Mouse (Mus musculus) gastrocnemius, postnatal 4 days (tissue): ENCODE data around the gene Asah2. TPM values are rescaled to one million over a fixed set of nuclear protein-coding genes. Genes with fewer than 3 reads are reported as not detected.
A peak's percentile ranks its signal among the peaks of the same experiment; 100 is the strongest.

Source experiments
- DNase-seq, 2 experiments: peaks; one replicate each; pipeline ENCODE4 v3.0.0; 2021 to 2022; ENCODE audit warnings: low spot score in 2 of 2, mixed read lengths in 2 of 2
- total RNA-seq, 2 experiments: library from RNA; stranded (reverse); gene quantifications; 2 replicates each; pipeline ENCODE4 v1.2.3; 2021

Gene Asah2
- total RNA-seq, 2 experiments from 2014 or later: 9.1 to 10.5 TPM

DNA sequence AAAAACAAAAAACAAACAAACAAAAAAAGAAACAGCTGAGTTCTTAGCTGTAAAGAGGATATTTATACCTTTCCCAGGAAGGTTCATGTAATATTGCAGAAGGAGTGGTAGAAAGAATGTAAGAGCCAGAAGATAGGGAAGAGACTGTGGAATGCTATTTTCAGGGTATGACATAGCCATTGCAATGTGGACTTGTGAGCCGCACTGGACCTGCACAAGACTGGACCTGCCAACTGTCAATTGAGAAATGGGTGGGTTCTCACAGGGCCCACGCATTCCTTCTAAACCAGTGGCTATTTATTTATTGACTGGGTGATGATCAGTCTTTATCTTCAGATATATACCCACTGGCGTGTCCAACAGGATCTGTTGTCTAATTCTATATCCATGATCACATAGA lies 111.1 kb downstream of the Asah2 start:
- no peak for DNase-seq

DNA sequence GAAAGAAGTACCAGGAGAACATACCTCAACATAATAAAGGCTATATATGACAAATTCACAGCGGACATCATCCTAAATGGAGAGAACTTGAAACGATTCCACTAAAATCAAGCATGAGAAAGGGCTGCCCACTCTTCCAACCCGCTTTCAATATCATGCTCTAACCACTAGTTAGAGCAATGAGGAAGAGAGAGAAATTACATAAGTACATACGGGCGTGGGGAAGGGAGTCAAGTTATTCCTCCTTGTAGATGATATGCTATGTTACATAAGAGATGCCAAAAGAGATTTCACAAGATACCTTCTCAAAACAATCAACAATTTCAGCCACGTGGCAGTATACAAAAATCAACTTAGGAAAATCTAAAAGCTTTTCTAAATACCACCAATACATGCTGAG lies 117.0 kb downstream of the Asah2 start:
- no peak for DNase-seq

DNA sequence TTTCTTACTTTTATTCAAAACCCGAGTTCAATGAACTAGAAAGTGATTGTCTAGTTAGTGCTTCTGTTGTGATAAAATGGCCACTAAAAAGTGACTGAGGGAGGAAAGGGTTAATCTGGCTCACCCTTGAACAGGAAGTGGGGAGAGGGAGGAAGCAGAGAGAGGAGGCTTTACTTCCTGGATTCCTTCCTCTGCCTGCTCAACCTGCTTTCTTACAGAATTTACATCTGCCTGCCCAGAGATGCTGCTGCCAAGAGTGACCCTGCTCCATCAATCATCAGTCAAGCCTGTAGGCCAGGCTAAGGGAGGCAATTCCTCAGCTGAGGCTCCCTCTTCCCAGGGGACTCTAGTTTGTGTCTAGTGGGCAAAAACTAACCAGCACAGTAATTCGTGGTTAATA lies 132.1 kb downstream of the Asah2 start:
- DNase-seq: no peak

- peak; percentile 68 to 79 for DNase-seq
Observed at GRCm38 (mm10) chr19:31971998-31972397, 136.0 kb downstream of the Asah2 start.

DNA sequence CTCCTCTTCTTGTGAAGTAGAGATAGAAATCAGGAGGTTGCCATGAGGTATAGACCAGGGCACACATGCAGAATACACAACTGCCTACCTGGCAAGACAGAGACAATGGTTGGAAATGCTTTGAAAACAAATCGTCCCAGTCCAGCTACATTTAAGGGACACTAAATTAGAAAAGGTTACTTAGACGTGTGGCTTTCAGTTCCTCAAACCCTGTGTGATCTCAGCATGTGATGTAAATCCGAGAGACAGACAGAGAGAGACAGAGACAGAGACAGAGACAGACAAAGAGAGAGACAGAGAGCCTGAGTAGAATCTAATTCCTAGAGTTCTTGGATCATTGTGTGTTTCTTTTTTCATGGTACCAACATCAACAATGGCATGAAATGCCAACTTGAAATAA lies 136.6 kb downstream of the Asah2 start:
- no peak for DNase-seq

DNA sequence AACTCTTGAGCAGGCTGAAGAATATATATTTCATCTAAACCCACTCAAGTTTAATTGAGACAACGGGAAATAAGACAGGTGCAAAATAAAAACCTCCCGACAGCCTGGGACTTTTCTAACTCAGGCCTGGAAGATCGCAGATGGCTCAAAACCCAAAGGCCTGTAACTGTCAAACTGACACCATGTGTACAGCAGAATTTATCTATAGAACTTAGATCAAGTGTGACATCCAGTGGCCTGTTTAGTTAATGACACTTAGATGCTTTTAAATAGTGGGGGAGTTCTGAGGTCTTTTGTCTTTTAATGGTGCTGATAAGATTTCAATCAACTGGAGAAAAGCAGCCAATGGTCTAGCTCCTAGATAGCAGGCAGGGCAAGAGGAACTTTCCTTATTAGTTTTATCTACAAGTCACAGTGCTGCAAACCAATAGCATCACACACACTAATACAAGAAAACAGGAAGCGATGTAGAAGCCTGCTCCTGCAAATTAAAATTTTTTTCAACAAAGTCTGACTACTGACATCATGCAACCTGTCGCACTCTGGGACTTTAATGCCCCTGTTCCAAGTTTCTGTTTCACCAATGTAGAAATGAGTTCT lies 140.0 kb downstream of the Asah2 start:
- DNase-seq: no peak

- no peak for DNase-seq
Observed at GRCm38 (mm10) chr19:31963147-31963546, 144.9 kb downstream of the Asah2 start.

DNA sequence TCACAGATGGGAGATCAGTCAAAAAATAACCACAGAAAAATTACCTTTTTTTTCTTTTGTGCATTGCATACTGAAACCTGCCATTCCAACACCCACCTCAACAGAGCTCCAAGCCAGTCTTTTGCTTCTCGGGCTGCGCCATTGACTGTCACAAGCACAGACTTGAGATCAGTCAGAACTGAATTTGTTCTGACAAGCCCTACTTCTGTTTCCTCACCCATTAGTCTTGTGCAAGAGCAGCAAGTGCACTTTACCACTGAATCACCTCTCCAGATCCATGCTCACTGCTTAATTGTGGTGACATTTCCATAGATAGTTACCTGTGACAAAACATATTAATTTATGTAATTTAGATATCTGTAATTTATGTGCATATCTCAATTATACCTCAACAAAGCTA lies 147.6 kb downstream of the Asah2 start:
- no peak for DNase-seq

DNA sequence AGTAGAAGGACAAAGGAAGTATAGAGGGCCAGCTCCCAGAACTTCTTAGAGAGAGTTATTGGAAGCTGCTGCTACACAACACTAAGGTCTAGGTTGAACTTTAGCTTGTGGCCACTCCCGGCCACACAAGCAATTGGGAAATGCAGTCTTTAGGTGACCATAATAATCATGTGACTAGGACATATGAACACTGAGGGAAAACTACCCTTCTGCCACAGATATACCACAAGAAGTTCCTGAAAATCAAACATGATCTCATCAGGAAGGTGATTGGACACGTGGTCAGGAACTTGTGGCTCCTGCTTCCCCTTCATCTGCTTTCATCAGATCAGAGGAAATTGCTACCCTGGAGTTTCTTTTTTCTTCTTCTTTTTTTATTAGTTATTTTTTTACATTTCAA lies 151.7 kb downstream of the Asah2 start:
- DNase-seq: no peak

GRCm38 (mm10) chr19:31954696-31955095 lies 153.3 kb downstream of the Asah2 start:
- DNase-seq: no peak

- no peak for DNase-seq
Observed at GRCm38 (mm10) chr19:31954267-31954666, 153.7 kb downstream of the Asah2 start.

DNA sequence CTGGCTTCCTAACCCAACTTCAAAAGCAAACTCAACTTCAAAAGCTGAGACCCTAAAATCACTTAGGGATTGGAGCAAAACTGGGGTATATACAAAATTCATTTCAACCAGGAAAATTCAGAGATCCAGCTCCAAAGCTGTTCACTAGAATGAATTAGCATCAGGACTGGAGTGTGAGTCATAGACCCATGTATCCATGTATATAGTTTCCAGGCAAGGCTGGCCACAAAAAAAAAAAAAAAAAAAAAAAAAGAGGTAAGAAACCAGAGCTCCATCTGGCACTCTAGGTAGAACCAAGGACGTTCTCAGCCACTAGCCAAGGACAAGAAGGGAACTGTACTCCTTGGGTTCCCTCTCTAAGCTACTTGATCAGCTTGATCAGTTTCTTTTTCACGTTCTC lies 154.2 kb downstream of the Asah2 start:
- no peak for DNase-seq

DNA sequence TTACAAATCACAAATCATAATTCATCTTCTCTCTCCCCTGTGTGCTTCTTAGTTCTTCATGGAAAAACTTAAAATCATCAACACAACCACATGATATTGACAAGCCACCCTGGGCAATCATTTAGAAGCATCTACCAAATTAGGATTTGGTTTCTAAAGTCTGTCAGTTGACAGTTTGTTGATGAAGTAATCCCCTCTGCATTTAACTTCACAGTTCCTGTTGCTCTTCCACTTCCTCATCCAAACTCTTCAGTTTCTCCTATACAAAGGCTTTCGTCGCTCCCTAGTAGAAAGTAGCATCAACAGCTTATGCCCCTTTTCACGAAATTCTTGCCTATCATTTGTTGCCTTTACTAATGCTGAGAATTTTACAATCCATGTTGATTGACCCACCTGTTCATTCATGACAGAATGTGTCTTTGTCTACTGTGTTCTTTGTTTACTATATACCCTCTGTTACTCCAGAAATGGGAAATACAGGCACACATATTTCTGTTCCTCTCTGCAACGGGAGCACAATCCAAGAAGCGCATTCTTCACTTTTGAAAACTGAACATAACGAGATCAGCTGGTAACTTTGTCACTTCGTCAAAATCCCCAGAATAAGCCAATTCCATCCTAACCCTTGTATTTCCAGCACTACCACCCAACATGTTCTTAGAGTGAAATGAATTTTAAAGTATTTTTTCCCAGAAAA lies 157.1 kb downstream of the Asah2 start:
- DNase-seq: no peak

Other genes with a start within 250 kb of the Asah2 start
- under 1 TPM in 1 of 2 experiments, not detected in 1; 0.29 TPM for gene A1cf, start 239.4 kb downstream of the Asah2 start, total RNA-seq